Mouse (Mus musculus) MEL (cell line): ENCODE results near the gene Mapt. TPM values are rescaled to one million over a fixed set of nuclear protein-coding genes. Genes with fewer than 3 reads are reported as not detected.

Experiments used
- DNase-seq: peaks from one replicate; pipeline ENCODE4 v3.0.0; 2011; ENCODE audit warnings: low read depth, low spot score
- H3K27ac ChIP-seq: 2 replicates; pipeline ENCODE4 v1.5.1; 2012; ENCODE audit warnings: low read depth, mild to moderate bottlenecking, control low read depth, low read length, moderate library complexity; ENCODE audit not compliant: control insufficient read depth
- H3K27me3 ChIP-seq, 2 experiments: fragments of 150-350 bp in 1 of 2; sonication (generic) in 1 of 2; 2 replicates each; pipeline ENCODE4 v1.6.1; 2012; ENCODE audit warnings: low read length in 2 of 2, mild to moderate bottlenecking in 2 of 2, improper control_type of control experiment in 1 of 2, moderate library complexity in 1 of 2; ENCODE audit not compliant: insufficient read depth in 2 of 2, control insufficient read depth in 1 of 2
- H3K36me3 ChIP-seq, 2 experiments: 2 replicates each; pipeline ENCODE4 v1.6.1; 2012 to 2014; ENCODE audit warnings: low read length in 2 of 2, improper control_type of control experiment in 1 of 2, inconsistent platforms in 1 of 2, mild to moderate bottlenecking in 1 of 2; ENCODE audit not compliant: insufficient read depth in 2 of 2, control insufficient read depth in 1 of 2
- H3K4me1 ChIP-seq, 2 experiments: fragments of 150-350 bp in 1 of 2; sonication (generic) in 1 of 2; 2 replicates each; pipeline ENCODE4 v1.6.1; 2012; ENCODE audit warnings: low read length in 2 of 2, improper control_type of control experiment in 1 of 2, mild to moderate bottlenecking in 1 of 2; ENCODE audit not compliant: insufficient read depth in 2 of 2, control insufficient read depth in 1 of 2
- H3K4me3 ChIP-seq, 2 experiments: fragments of 150-350 bp in 1 of 2; sonication (generic) in 1 of 2; 2 replicates each; pipeline ENCODE4 v1.5.1; 2012; ENCODE audit warnings: low read depth in 2 of 2, low read length in 2 of 2, mild to moderate bottlenecking in 2 of 2, moderate library complexity in 2 of 2, control low read depth in 1 of 2, improper control_type of control experiment in 1 of 2; ENCODE audit not compliant: control insufficient read depth in 1 of 2, insufficient read depth in 1 of 2
- H3K79me2 ChIP-seq: 2 replicates; pipeline ENCODE4 v1.6.1; 2012; ENCODE audit warnings: mild to moderate bottlenecking, low read length, moderate library complexity; ENCODE audit not compliant: control insufficient read depth, poor library complexity, insufficient read depth
- H3K9ac ChIP-seq: 2 replicates; pipeline ENCODE4 v1.6.1; 2012; ENCODE audit warnings: low read depth, mild to moderate bottlenecking, control low read depth, low read length, moderate library complexity; ENCODE audit not compliant: control insufficient read depth, poor library complexity, severe bottlenecking
- H3K9me3 ChIP-seq: fragments of 150-350 bp; sonication (generic); replicated peaks from 2 replicates; pipeline ENCODE4 v1.6.1; 2012; ENCODE audit warnings: mild to moderate bottlenecking, low read length, improper control_type of control experiment, moderate library complexity; ENCODE audit not compliant: insufficient read depth
- BHLHE40 ChIP-seq: IDR thresholded peaks from 2 replicates; pipeline ENCODE4 v1.6.1; 2012; ENCODE audit warnings: low read depth, mild to moderate bottlenecking, inconsistent platforms, low read length, improper control_type of control experiment, borderline replicate concordance
- CHD2 ChIP-seq: IDR thresholded peaks from 2 replicates; pipeline ENCODE4 v1.6.1; 2011; ENCODE audit warnings: low read length, improper control_type of control experiment
- CTCF ChIP-seq, 3 experiments: IDR thresholded peaks in 2 of 3; conservative IDR thresholded peaks in 1 of 3; 2 replicates each; pipeline ENCODE4 v1.5.1; 2011 to 2012; ENCODE audit warnings: low read length in 3 of 3, low read depth in 2 of 3, mild to moderate bottlenecking in 2 of 3, improper control_type of control experiment in 1 of 3, inconsistent platforms in 1 of 3, mixed read lengths in 1 of 3, moderate library complexity in 1 of 3; ENCODE audit not compliant: control insufficient read depth in 1 of 3, insufficient read depth in 1 of 3, poor library complexity in 1 of 3, severe bottlenecking in 1 of 3
- E2F4 ChIP-seq: IDR thresholded peaks from 2 replicates; pipeline ENCODE4 v1.6.1; 2011; ENCODE audit warnings: low read depth, low read length, improper control_type of control experiment, borderline replicate concordance
- EP300 ChIP-seq, 2 experiments: IDR thresholded peaks; 2 replicates each; pipeline ENCODE4 v1.6.1; 2011; ENCODE audit warnings: improper control_type of control experiment in 2 of 2, low read length in 2 of 2, low read depth in 1 of 2, mild to moderate bottlenecking in 1 of 2
- GABPA ChIP-seq: IDR thresholded peaks from 2 replicates; pipeline ENCODE4 v1.6.1; 2012; ENCODE audit warnings: low read depth, mild to moderate bottlenecking, inconsistent platforms, low read length, improper control_type of control experiment, moderate library complexity
- GATA1 ChIP-seq: IDR thresholded peaks from 2 replicates; pipeline ENCODE4 v1.6.1; 2011; ENCODE audit warnings: low read depth, low read length, improper control_type of control experiment
- HCFC1 ChIP-seq: IDR thresholded peaks from 2 replicates; pipeline ENCODE4 v1.6.1; 2012; ENCODE audit warnings: low read depth, mild to moderate bottlenecking, inconsistent platforms, low read length, improper control_type of control experiment, moderate library complexity
- KAT2A ChIP-seq: conservative IDR thresholded peaks from 2 replicates; pipeline ENCODE4 v1.6.1; 2012; ENCODE audit warnings: low read depth, low read length, improper control_type of control experiment, inconsistent platforms
- MAFK ChIP-seq: IDR thresholded peaks from 2 replicates; pipeline ENCODE4 v1.6.1; 2011; ENCODE audit warnings: low read depth, mild to moderate bottlenecking, low read length, improper control_type of control experiment, borderline replicate concordance
- MAX ChIP-seq: IDR thresholded peaks from 2 replicates; pipeline ENCODE4 v1.6.1; 2011; ENCODE audit warnings: low read length, improper control_type of control experiment
- MAZ ChIP-seq: IDR thresholded peaks from 2 replicates; pipeline ENCODE4 v1.6.1; 2012; ENCODE audit warnings: low read depth, mild to moderate bottlenecking, inconsistent platforms, low read length, improper control_type of control experiment
- MXI1 ChIP-seq: IDR thresholded peaks from 2 replicates; pipeline ENCODE4 v1.6.1; 2011; ENCODE audit warnings: mild to moderate bottlenecking, low read depth, low read length, improper control_type of control experiment
- MYB ChIP-seq: IDR thresholded peaks from 2 replicates; pipeline ENCODE4 v1.6.1; 2011; ENCODE audit warnings: mild to moderate bottlenecking, low read depth, low read length, improper control_type of control experiment
- MYC ChIP-seq: IDR thresholded peaks from 2 replicates; pipeline ENCODE4 v1.6.1; 2011; ENCODE audit warnings: low read depth, mild to moderate bottlenecking, low read length, improper control_type of control experiment, moderate library complexity
- NELFE ChIP-seq: IDR thresholded peaks from 2 replicates; pipeline ENCODE4 v1.6.1; 2011; ENCODE audit warnings: low read depth, low read length, improper control_type of control experiment
- POLR2A ChIP-seq, 2 experiments: IDR thresholded peaks; 2 replicates each; pipeline ENCODE4 v1.6.1; 2011 to 2012; ENCODE audit warnings: low read length in 2 of 2, mild to moderate bottlenecking in 2 of 2, control low read depth in 1 of 2, improper control_type of control experiment in 1 of 2, low read depth in 1 of 2, moderate library complexity in 1 of 2; ENCODE audit not compliant: control insufficient read depth in 1 of 2, insufficient read depth in 1 of 2, poor library complexity in 1 of 2
- POLR2AphosphoS2 ChIP-seq: IDR thresholded peaks from 2 replicates; pipeline ENCODE4 v1.6.1; 2011; ENCODE audit warnings: low read length, improper control_type of control experiment
- POLR2AphosphoS5 ChIP-seq: IDR thresholded peaks from 2 replicates; pipeline ENCODE4 v1.6.1; 2012; ENCODE audit warnings: low read depth, borderline replicate concordance, mild to moderate bottlenecking, inconsistent platforms, low read length, moderate library complexity, mixed read lengths
- RAD21 ChIP-seq: IDR thresholded peaks from 2 replicates; pipeline ENCODE4 v1.6.1; 2011; ENCODE audit warnings: mild to moderate bottlenecking, low read depth, low read length, improper control_type of control experiment
- SIN3A ChIP-seq: IDR thresholded peaks from 2 replicates; pipeline ENCODE4 v1.6.1; 2012; ENCODE audit warnings: low read length, improper control_type of control experiment, inconsistent platforms
- SMC3 ChIP-seq: IDR thresholded peaks from 2 replicates; pipeline ENCODE4 v1.6.1; 2011; ENCODE audit warnings: low read depth, low read length, improper control_type of control experiment
- TAL1 ChIP-seq: IDR thresholded peaks from 2 replicates; pipeline ENCODE4 v1.6.1; 2012; ENCODE audit warnings: mild to moderate bottlenecking, inconsistent platforms, low read length, moderate library complexity, mixed read lengths
- TBP ChIP-seq: IDR thresholded peaks from 2 replicates; pipeline ENCODE4 v1.8.0; 2011; ENCODE audit warnings: low read depth, low read length, improper control_type of control experiment
- TCF12 ChIP-seq: IDR thresholded peaks from 2 replicates; pipeline ENCODE4 v1.6.1; 2014; ENCODE audit warnings: low read depth, mild to moderate bottlenecking, inconsistent platforms, low read length, improper control_type of control experiment, moderate library complexity
- UBTF ChIP-seq: IDR thresholded peaks from 2 replicates; pipeline ENCODE4 v1.6.1; 2012; ENCODE audit warnings: low read depth, mild to moderate bottlenecking, inconsistent platforms, low read length, improper control_type of control experiment, moderate library complexity, borderline replicate concordance; ENCODE audit not compliant: insufficient read depth
- USF1 ChIP-seq: IDR thresholded peaks from 2 replicates; pipeline ENCODE4 v1.6.1; 2014; ENCODE audit warnings: low read depth, mild to moderate bottlenecking, inconsistent platforms, low read length, improper control_type of control experiment, moderate library complexity
- ZC3H11A ChIP-seq: IDR thresholded peaks from 2 replicates; pipeline ENCODE4 v1.6.1; 2012; ENCODE audit warnings: low read depth, mild to moderate bottlenecking, inconsistent platforms, low read length, improper control_type of control experiment
- ZKSCAN1 ChIP-seq: IDR thresholded peaks from 2 replicates; pipeline ENCODE4 v1.6.1; 2012; ENCODE audit warnings: low read depth, mild to moderate bottlenecking, inconsistent platforms, low read length, improper control_type of control experiment, moderate library complexity
- ZNF384 ChIP-seq: IDR thresholded peaks from 2 replicates; pipeline ENCODE4 v1.6.1; 2012; ENCODE audit warnings: low read depth, mild to moderate bottlenecking, inconsistent platforms, low read length, improper control_type of control experiment
- polyA plus RNA-seq, 2 experiments: library from polyadenylated mRNA; stranded (reverse) in 1 of 2; unstranded in 1 of 2; fragments of >175 nt in 1 of 2; fragments of >200 nt in 1 of 2; gene quantifications; 2 replicates each; pipeline versions ENCODE4 v1.2.1 to v1.2.4; 2012; ENCODE audit warnings: low replicate concordance in 2 of 2, low read depth in 1 of 2; ENCODE audit not compliant: insufficient read length in 2 of 2, insufficient read depth in 1 of 2, missing spikeins in 1 of 2
- total RNA-seq: library from RNA; depleted of rRNA; stranded (reverse); fragments of 300-350 nt; gene quantifications from 2 replicates; pipeline ENCODE4 v1.2.3, GENCODE M21; 2012

Gene Mapt
- total and polyA plus RNA-seq, 3 experiments, result 0.89 to 1.7 TPM; not detected in 1

DNA sequence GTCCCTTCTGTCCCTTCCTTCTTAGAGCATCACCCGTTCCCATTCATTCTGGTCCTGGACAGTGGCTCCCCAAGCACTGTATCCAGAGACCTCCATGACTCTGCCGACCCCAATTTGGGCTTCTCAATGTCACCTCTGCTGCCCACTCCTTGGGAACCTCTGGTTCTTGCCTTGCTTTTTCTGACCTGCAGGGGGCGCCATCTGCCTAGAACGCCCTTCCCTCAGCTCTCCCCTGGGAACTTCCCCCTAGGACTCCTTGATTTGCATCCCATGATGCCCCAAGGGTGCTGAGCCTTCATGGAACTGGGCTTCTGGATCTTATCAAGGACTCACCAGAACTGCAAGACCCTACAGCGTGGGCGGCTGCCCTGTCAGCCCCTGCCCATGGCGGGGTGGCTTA lies 80.5 kb downstream of the Mapt start:
- Histone ChIP-seq H3K4me1 (peaks cover 3 to 18% of the 10 kb centered on the region in 2 experiments; a peak in 3 of 4 replicates), H3K9me3 (no peaks in the 10 kb centered on the region), H3K27ac (no peak overlapping the region), H3K4me3 (no peak overlapping the region), H3K36me3 (peaks cover 0 to 5% of the 10 kb centered on the region in 2 experiments; a peak in 1 of 4 replicates), H3K27me3 (no peaks in the 10 kb centered on the region), H3K9ac (no peak overlapping the region), H3K79me2 (no peaks in the 10 kb centered on the region)
- peak; percentile 55 for DNase-seq
- TF ChIP-seq ZNF384 (no peak), TBP (no peak), MAZ (peak; percentile 46; the same call in 1 of the 2 replicates), TCF12 (no peak), GABPA (no peak), GATA1 (no peak), SIN3A (no peak), KAT2A (no peak), CHD2 (no peak), USF1 (no peak), UBTF (no peak), POLR2AphosphoS2 (no peak), CTCF (IDR thresholded peaks at IDR 0.05 in 2 of 3, conservative IDR thresholded peaks at IDR 0.05 in 1 of 3; ENCODE audit: control insufficient read depth in 1 of 3, insufficient read depth in 1 of 3, low read depth in 2 of 3, low read length in 3 of 3, poor library complexity in 1 of 3, severe bottlenecking in 1 of 3) (peak; percentile 88 to 95 (median 94)), POLR2A (IDR thresholded peaks at IDR 0.05; ENCODE audit: control insufficient read depth in 1 of 2, insufficient read depth in 1 of 2, low read depth in 1 of 2, low read length in 2 of 2, poor library complexity in 1 of 2) (no peak), BHLHE40 (0 out of 2 replicates have a peak, but pooled peaks have one; percentile 28), RAD21 (peak; percentile 67), NELFE (no peak), SMC3 (peak; percentile 60), HCFC1 (no peak), MYC (no peak), POLR2AphosphoS5 (no peak), MXI1 (no peak), EP300 (IDR thresholded peaks at IDR 0.05; ENCODE audit: low read depth in 1 of 2, low read length in 2 of 2) (no peak), TAL1 (no peak), ZKSCAN1 (no peak), E2F4 (no peak), MYB (no peak), MAX (no peak), MAFK (no peak), ZC3H11A (peak; percentile 51)
